In genomic region chr10:127335271-127335670, GRCm38 (mm10) we compare ENCODE assay signal across 30 mouse cellular contexts. TPM values are rescaled to one million over a fixed set of nuclear protein-coding genes. Genes with fewer than 3 reads are reported as not detected.
DNase-seq lines count a peak whose midpoint lies in the region; ATAC-seq and TF ChIP-seq lines count a peak whose summit lies in the region.
"Had no signal": no experiment of that assay in that cellular context is flagged by ENCODE, and none has a peak within 500 bp of the region (broad histone marks: within the 10 kb centered on the region; RNA-seq: fewer than 3 reads in every experiment).

No protein-coding gene starts in this region.

- TF ChIP-seq POLR2A in heart, adult 2 months (IDR thresholded peaks at IDR 0.05; ENCODE audit: insufficient read depth, low read depth, low read length), result no peak

- peak; percentile 25 for TF ChIP-seq CTCF in heart, adult 2 months (IDR thresholded peaks at IDR 0.05)
- no peak for TF ChIP-seq CTCF in midbrain, postnatal 0 days (IDR thresholded peaks at IDR 0.05)

- H3K4me2 ChIP-seq in midbrain, embryonic 11.5 days, result no peak overlapping the region
- no peak overlapping the region for H3K4me2 ChIP-seq in midbrain, postnatal 0 days (ENCODE audit: low read depth, low read length, poor library complexity, severe bottlenecking)
- H3K4me2 ChIP-seq: embryonic facial prominence, embryonic 13.5 days; forebrain, embryonic 13.5 days; hindbrain, embryonic 14.5 days; kidney, embryonic 15.5 days had no signal

- no peaks in the 10 kb centered on the region for H3K9me3 ChIP-seq in midbrain, embryonic 11.5 days (ENCODE audit: control insufficient read depth, low read length)
- no peaks in the 10 kb centered on the region for H3K9me3 ChIP-seq in midbrain, postnatal 0 days (ENCODE audit: low read length)
- H3K9me3 ChIP-seq: embryonic facial prominence, embryonic 13.5 days; forebrain, embryonic 13.5 days; kidney, embryonic 15.5 days had no signal

- H3K4me1 ChIP-seq in heart, adult 2 months (ENCODE audit: control insufficient read depth, insufficient read depth, low read length), result no peaks in the 10 kb centered on the region
- peaks cover 8% of the 10 kb centered on the region for H3K4me1 ChIP-seq in midbrain, embryonic 11.5 days (ENCODE audit: control insufficient read depth, insufficient read depth, low read length)
- H3K4me1 ChIP-seq in midbrain, postnatal 0 days (ENCODE audit: insufficient read depth, low read length), result peaks cover 6% of the 10 kb centered on the region; the same call in 1 of the 2 replicates

- peaks cover 3% of the 10 kb centered on the region; the same call in 1 of the 2 replicates for H3K27me3 ChIP-seq in heart, adult 2 months (ENCODE audit: control insufficient read depth, insufficient read depth, low read length)
- H3K27me3 ChIP-seq in midbrain, embryonic 11.5 days (ENCODE audit: control insufficient read depth, insufficient read depth, low read length), result no peaks in the 10 kb centered on the region
- peaks cover 12% of the 10 kb centered on the region for H3K27me3 ChIP-seq in midbrain, postnatal 0 days (ENCODE audit: insufficient read depth, low read length)

- no peak for TF ChIP-seq EP300 in heart, adult 2 months (IDR thresholded peaks at IDR 0.05; ENCODE audit: insufficient read depth, low read depth, low read length)

- ATAC-seq in midbrain, embryonic 11.5 days (ENCODE audit: low FRiP score), result no peak
- ATAC-seq in midbrain, postnatal 0 days (ENCODE audit: low FRiP score), result no peak
- ATAC-seq: activated CD4-positive, CD25-positive, alpha-beta regulatory T cell, adult 4 months; forebrain, embryonic 13.5 days; midbrain, embryonic 16.5 days had no signal

- WGBS in heart, adult 2 months, result 43% methylated on average over 1 of the region's 1 CpGs
- WGBS in midbrain, embryonic 11.5 days, result 63% methylated on average over 1 of the region's 1 CpGs
- 81% methylated on average over 1 of the region's 1 CpGs for WGBS in midbrain, postnatal 0 days

- no peak overlapping the region for H3K27ac ChIP-seq in heart, adult 2 months
- H3K27ac ChIP-seq in midbrain, embryonic 11.5 days (ENCODE audit: low read depth, low read length), result no peak overlapping the region
- H3K27ac ChIP-seq in midbrain, postnatal 0 days (ENCODE audit: low read depth, low read length), result no peak overlapping the region
- H3K27ac ChIP-seq: embryonic facial prominence, embryonic 13.5 days; forebrain, embryonic 13.5 days; hindbrain, embryonic 14.5 days; kidney, embryonic 15.5 days; macrophage had no signal

- no peak overlapping the region for H3K4me3 ChIP-seq in heart, adult 2 months
- H3K4me3 ChIP-seq in midbrain, embryonic 11.5 days (ENCODE audit: low read depth, low read length), result no peak overlapping the region
- H3K4me3 ChIP-seq in midbrain, postnatal 0 days (ENCODE audit: low read depth, low read length), result no peak overlapping the region
- H3K4me3 ChIP-seq: embryonic facial prominence, embryonic 13.5 days; erythroblast, embryonic 14.5 days; forebrain, embryonic 13.5 days; kidney, embryonic 15.5 days had no signal

- DNase-seq in heart, adult 2 months, result no peak
- DNase-seq in heart, postnatal 25 days (ENCODE audit: low spot score), result no peak
- DNase-seq in midbrain, embryonic 11.5 days (ENCODE audit: low spot score, missing footprints), result peak; percentile 65
- no peak for DNase-seq in midbrain, postnatal 0 days (ENCODE audit: low spot score)
- DNase-seq in brain, adult 2 months (ENCODE audit: low read depth, low spot score), result peak; percentile 15
- no peak for DNase-seq in adrenal gland, adult 8-10 months
- no peak for DNase-seq in layer of hippocampus, postnatal 10 days (ENCODE audit: low spot score in 2 of 2)
- DNase-seq: adrenal gland, postnatal 10 days; cerebellum, adult 2 months; cerebellum, postnatal 36 days; embryo, embryonic 11 days; gastrocnemius, postnatal 14 days; heart, adult 18-20 months; heart, postnatal 4 days; kidney, adult 11 months; kidney, postnatal 36 days had no signal

- H3K36me3 ChIP-seq in heart, adult 2 months (ENCODE audit: control insufficient read depth, insufficient read depth, low read length), result no peaks in the 10 kb centered on the region
- no peaks in the 10 kb centered on the region; the same call in 1 of the 2 replicates for H3K36me3 ChIP-seq in midbrain, embryonic 11.5 days (ENCODE audit: control insufficient read depth, insufficient read depth, low read length)
- H3K36me3 ChIP-seq in midbrain, postnatal 0 days (ENCODE audit: insufficient read depth, low read length), result no peaks in the 10 kb centered on the region

- H3K9ac ChIP-seq in heart, adult 2 months (ENCODE audit: low read depth, low read length), result no peak overlapping the region
- H3K9ac ChIP-seq in midbrain, embryonic 11.5 days (ENCODE audit: low read length), result no peak overlapping the region
- no peak overlapping the region for H3K9ac ChIP-seq in midbrain, postnatal 0 days (replicated peaks; ENCODE audit: low read length, poor library complexity, severe bottlenecking)
- H3K9ac ChIP-seq: embryonic facial prominence, embryonic 13.5 days; forebrain, embryonic 13.5 days; hindbrain, embryonic 14.5 days; kidney, embryonic 15.5 days had no signal

- no peaks in the 10 kb centered on the region for H3K79me2 ChIP-seq in heart, adult 2 months (replicated peaks; ENCODE audit: control insufficient read depth, insufficient read depth, low read length)

- intact Hi-C loops in heart, adult 2 months (cut with DNase I), result no loop called here
- intact Hi-C loops in heart, postnatal 25 days (cut with DNase I), result no loop called here

RNA-seq across cellular contexts. Expression of gene Gli1, which starts 6.5 kb away (rescaled TPM):
- total RNA-seq in heart, adult 2 months (2021), result under 1 TPM; 0.91 to 0.96 TPM
- 2.4 and 3.2 TPM in 2 replicates for polyA plus RNA-seq in heart, adult 2 months (2012; rRNA removed)
- 1 to 10 TPM in 1 of 2 experiments, under 1 TPM in 1; 0.89 to 1.1 TPM for total RNA-seq in heart, postnatal 25 days (2021)
- 3.1 and 4.1 TPM in 2 replicates for polyA plus RNA-seq in midbrain, embryonic 11.5 days (2014; fragmentation: Nextera tagmentation; extraction: Ambion mirVana)
- 4.2 and 6.9 TPM in 2 replicates for total RNA-seq in midbrain, postnatal 0 days (2014; rRNA removed)
- polyA plus RNA-seq in midbrain, postnatal 0 days (2015; fragmentation: Nextera tagmentation; extraction: Ambion mirVana), result 1.0 and 1.1 TPM in 2 replicates
- 1 to 10 TPM; 4.4 to 6.4 (median 5.2) TPM for total RNA-seq in adrenal gland, adult 8-10 months (2022)
- total RNA-seq in layer of hippocampus, postnatal 10 days (2021), result 1 to 10 TPM; 1.7 to 3.1 TPM
- total RNA-seq: liver, adult 2 months; neutrophil, adult 5-6 weeks had no signal
- polyA plus RNA-seq: erythroblast, embryonic 14.5 days; macrophage had no signal

RNA-seq across cellular contexts. Expression of gene Arhgap9, which starts 13.5 kb away (rescaled TPM):
- 1 to 10 TPM; 2.3 to 2.4 TPM for total RNA-seq in heart, adult 2 months (2021)
- 2.5 and 4.8 TPM in 2 replicates for polyA plus RNA-seq in heart, adult 2 months (2012; rRNA removed)
- 1 to 10 TPM; 3.0 to 3.4 TPM for total RNA-seq in heart, postnatal 25 days (2021)
- 1.1 and 1.4 TPM in 2 replicates for polyA plus RNA-seq in midbrain, embryonic 11.5 days (2014; fragmentation: Nextera tagmentation; extraction: Ambion mirVana)
- 0.24 and 1.2 TPM in 2 replicates for total RNA-seq in midbrain, postnatal 0 days (2014; rRNA removed)
- 0.91 and 1.0 TPM in 2 replicates for polyA plus RNA-seq in midbrain, postnatal 0 days (2015; fragmentation: Nextera tagmentation; extraction: Ambion mirVana)
- 1 to 10 TPM; 2.2 to 5.0 (median 3.6) TPM for total RNA-seq in adrenal gland, adult 8-10 months (2022)
- total RNA-seq in layer of hippocampus, postnatal 10 days (2021), result 1 to 10 TPM; 1.1 to 1.2 TPM

RNA-seq across cellular contexts. Expression of gene Inhbe, which starts 18.9 kb away (rescaled TPM):
- total RNA-seq in heart, adult 2 months (2021), result not detected
- not detected in 2 replicates for polyA plus RNA-seq in heart, adult 2 months (2012; rRNA removed)
- not detected for total RNA-seq in heart, postnatal 25 days (2021)
- not detected in 2 replicates for polyA plus RNA-seq in midbrain, embryonic 11.5 days (2014; fragmentation: Nextera tagmentation; extraction: Ambion mirVana)
- not detected in 2 replicates for total RNA-seq in midbrain, postnatal 0 days (2014; rRNA removed)
- 0.04 TPM in 1 of 2 replicates, not detected in the other for polyA plus RNA-seq in midbrain, postnatal 0 days (2015; fragmentation: Nextera tagmentation; extraction: Ambion mirVana)
- total RNA-seq in adrenal gland, adult 8-10 months (2022), result under 1 TPM in 1 of 4 experiments, not detected in 3; 0.11 TPM
- not detected for total RNA-seq in layer of hippocampus, postnatal 10 days (2021)
- total RNA-seq: gastrocnemius, postnatal 14 days; heart, adult 18-20 months; heart, postnatal 4 days had no signal
- polyA plus RNA-seq: cerebellum, adult 2 months; erythroblast, embryonic 14.5 days; heart, embryonic 14.5 days; kidney, embryonic 15.5 days; lung, embryonic 16.5 days; macrophage; urinary bladder, adult 2 months had no signal

RNA-seq across cellular contexts. Expression of gene Mars, which starts 23.7 kb away (rescaled TPM):
- 10 to 100 TPM; 42.6 to 47.7 TPM for total RNA-seq in heart, adult 2 months (2021)
- 36.6 and 51.3 TPM in 2 replicates for polyA plus RNA-seq in heart, adult 2 months (2012; rRNA removed)
- total RNA-seq in heart, postnatal 25 days (2021), result 10 to 100 TPM; 37.9 to 38.9 TPM
- polyA plus RNA-seq in midbrain, embryonic 11.5 days (2014; fragmentation: Nextera tagmentation; extraction: Ambion mirVana), result 185 and 187 TPM in 2 replicates
- total RNA-seq in midbrain, postnatal 0 days (2014; rRNA removed), result 62.6 and 84.3 TPM in 2 replicates
- 103 and 112 TPM in 2 replicates for polyA plus RNA-seq in midbrain, postnatal 0 days (2015; fragmentation: Nextera tagmentation; extraction: Ambion mirVana)
- total RNA-seq in adrenal gland, adult 8-10 months (2022), result 100 to 1,000 TPM in 1 of 4 experiments, 10 to 100 TPM in 3; 79.7 to 107 (median 92.0) TPM
- total RNA-seq in layer of hippocampus, postnatal 10 days (2021), result 10 to 100 TPM; 53.9 to 57.7 TPM

RNA-seq across cellular contexts. Expression of gene Inhbc, which starts 35.0 kb away (rescaled TPM):
- not detected for total RNA-seq in heart, adult 2 months (2021)
- polyA plus RNA-seq in heart, adult 2 months (2012; rRNA removed), result 0.18 TPM in 1 of 2 replicates, not detected in the other
- total RNA-seq in heart, postnatal 25 days (2021), result not detected
- polyA plus RNA-seq in midbrain, embryonic 11.5 days (2014; fragmentation: Nextera tagmentation; extraction: Ambion mirVana), result not detected in 2 replicates
- total RNA-seq in midbrain, postnatal 0 days (2014; rRNA removed), result not detected in 2 replicates
- polyA plus RNA-seq in midbrain, postnatal 0 days (2015; fragmentation: Nextera tagmentation; extraction: Ambion mirVana), result not detected in 2 replicates
- total RNA-seq in adrenal gland, adult 8-10 months (2022), result not detected
- not detected for total RNA-seq in layer of hippocampus, postnatal 10 days (2021)
- total RNA-seq: gastrocnemius, postnatal 14 days; heart, adult 18-20 months; heart, postnatal 4 days; layer of hippocampus, postnatal 14 days; neutrophil, adult 5-6 weeks had no signal
- polyA plus RNA-seq: activated CD4-positive, CD25-positive, alpha-beta regulatory T cell, adult 4 months; cerebellum, adult 2 months; embryonic facial prominence, embryonic 13.5 days; erythroblast, embryonic 14.5 days; forebrain, embryonic 13.5 days; heart, embryonic 14.5 days; hindbrain, embryonic 14.5 days; lung, embryonic 16.5 days; macrophage; midbrain, embryonic 16.5 days; urinary bladder, adult 2 months had no signal

Comparison
In these comparisons a context has a peak if more than half of its experiments do, and no peak if none do; other contexts are left out.
1. DNase-seq: peak in midbrain, embryonic 11.5 days (single experiment) and brain, adult 2 months (single experiment); none in heart, adult 2 months (0 of 2), heart, postnatal 25 days (single experiment), midbrain, postnatal 0 days (single experiment), adrenal gland, adult 8-10 months (single experiment) and layer of hippocampus, postnatal 10 days (0 of 2).